Mouse (Mus musculus) heart, embryonic 16.5 days (tissue): ENCODE data around the gene Tmem121b. TPM values are rescaled to one million over a fixed set of nuclear protein-coding genes. Genes with fewer than 3 reads are reported as not detected.
A peak's percentile ranks its signal among the peaks of the same experiment; 100 is the strongest.

Experiments
- ATAC-seq: fragments of 200-750 bp; cut with Nextera tagmentation; replicated peaks from 2 replicates; pipeline ENCODE4 v1.8.0; 2017; ENCODE audit warnings: moderate number of reproducible peaks; ENCODE audit not compliant: insufficient read depth, low FRiP score; ENCODE audit errors: extremely low read depth
- H3K27ac ChIP-seq: fragments of 300-500 bp; sonication (generic); 2 replicates; pipeline ENCODE4 v1.5.1; 2014; ENCODE audit warnings: mild to moderate bottlenecking, low read length, control low read depth, moderate library complexity
- H3K27me3 ChIP-seq: fragments of 300-500 bp; sonication (generic); 2 replicates; pipeline ENCODE4 v1.6.1; 2014; ENCODE audit warnings: low read length, mixed read lengths; ENCODE audit not compliant: control insufficient read depth, insufficient read depth
- H3K36me3 ChIP-seq: fragments of 300-500 bp; sonication (generic); 2 replicates; pipeline ENCODE4 v1.6.1; 2014; ENCODE audit not compliant: control insufficient read depth, insufficient read depth
- H3K4me1 ChIP-seq: fragments of 300-500 bp; sonication (generic); 2 replicates; pipeline ENCODE4 v1.6.1; 2014; ENCODE audit warnings: low read length, mixed read lengths; ENCODE audit not compliant: control insufficient read depth, insufficient read depth
- H3K4me2 ChIP-seq: fragments of 300-500 bp; sonication (generic); 2 replicates; pipeline ENCODE4 v1.6.1; 2014; ENCODE audit warnings: low read depth, mild to moderate bottlenecking, control low read depth, low read length
- H3K4me3 ChIP-seq: fragments of 300-500 bp; sonication (generic); 2 replicates; pipeline ENCODE4 v1.5.1; 2014; ENCODE audit warnings: mild to moderate bottlenecking, control low read depth, low read length
- H3K9ac ChIP-seq: fragments of 300-500 bp; sonication (generic); 2 replicates; pipeline ENCODE4 v1.6.1; 2014; ENCODE audit warnings: low read length, control low read depth
- H3K9me3 ChIP-seq: fragments of 300-500 bp; sonication (generic); replicated peaks from 2 replicates; pipeline ENCODE4 v1.6.1; 2016; ENCODE audit warnings: low read length; ENCODE audit not compliant: control insufficient read depth
- WGBS: fragments of 180-500 bp; shearing (Covaris S2); extraction: QIAGEN DNeasy Blood & Tissue Kit; methylation state at CpG from one replicate; pipeline ENCODE4 v1.1.7; 2014; 5-methylcytosine and 5-hydroxymethylcytosine counted together
- polyA plus RNA-seq: library from polyadenylated mRNA; unstranded; fragments of >200 nt; fragmentation: Nextera tagmentation; extraction: Ambion mirVana; gene quantifications from 2 replicates; pipeline ENCODE4 v1.2.1, GENCODE M21; 2015

Tmem121b gene
- polyA plus RNA-seq, 1 experiment from 2014 or later = 0.07 TPM

DNA sequence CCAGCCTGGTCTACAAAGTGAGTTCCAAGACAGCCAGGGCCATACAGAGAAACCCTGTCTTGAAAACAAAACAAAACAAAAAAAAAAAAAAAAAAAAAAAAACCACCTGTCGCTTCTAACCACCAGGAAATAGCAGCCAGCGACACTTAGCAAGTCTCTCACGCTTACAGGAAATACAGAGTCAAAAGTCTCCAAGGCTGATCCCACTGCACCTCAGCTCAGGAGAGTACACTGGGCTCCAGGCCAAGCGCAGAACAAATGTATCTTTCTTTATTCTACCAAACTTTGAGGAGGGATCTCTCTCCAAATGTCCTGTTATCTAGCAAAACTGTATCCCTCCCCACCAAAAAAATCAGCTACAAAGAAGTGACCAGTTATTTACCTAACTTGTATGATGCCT lies 35.5 kb upstream of the Tmem121b start:
- no peak overlapping the region for H3K4me3 ChIP-seq
- no peak overlapping the region for H3K4me2 ChIP-seq
- H3K27me3 ChIP-seq = no peaks in the 10 kb centered on the region
- no peaks in the 10 kb centered on the region for H3K36me3 ChIP-seq
- H3K4me1 ChIP-seq = peaks cover 5% of the 10 kb centered on the region
- no peak overlapping the region for H3K9ac ChIP-seq
- H3K9me3 ChIP-seq = no peaks in the 10 kb centered on the region
- ATAC-seq = no peak
- WGBS = 70% methylated on average over 4 of the region's 4 CpGs
- H3K27ac ChIP-seq = peak overlapping the region; percentile 4; the same call in 1 of the 2 replicates

- H3K4me1 ChIP-seq = peaks cover under 1% of the 10 kb centered on the region
- no peak for ATAC-seq
- H3K9me3 ChIP-seq = no peaks in the 10 kb centered on the region
- H3K27ac ChIP-seq = no peak overlapping the region
- 88% methylated on average over 5 of the region's 5 CpGs for WGBS
- H3K36me3 ChIP-seq = peaks cover 18% of the 10 kb centered on the region
- H3K9ac ChIP-seq = no peak overlapping the region
- H3K27me3 ChIP-seq = no peaks in the 10 kb centered on the region
- no peak overlapping the region for H3K4me2 ChIP-seq
- no peak overlapping the region for H3K4me3 ChIP-seq
Measured at GRCm38 (mm10) chr6:120524796-120525195, 31.2 kb upstream of the Tmem121b start.

DNA sequence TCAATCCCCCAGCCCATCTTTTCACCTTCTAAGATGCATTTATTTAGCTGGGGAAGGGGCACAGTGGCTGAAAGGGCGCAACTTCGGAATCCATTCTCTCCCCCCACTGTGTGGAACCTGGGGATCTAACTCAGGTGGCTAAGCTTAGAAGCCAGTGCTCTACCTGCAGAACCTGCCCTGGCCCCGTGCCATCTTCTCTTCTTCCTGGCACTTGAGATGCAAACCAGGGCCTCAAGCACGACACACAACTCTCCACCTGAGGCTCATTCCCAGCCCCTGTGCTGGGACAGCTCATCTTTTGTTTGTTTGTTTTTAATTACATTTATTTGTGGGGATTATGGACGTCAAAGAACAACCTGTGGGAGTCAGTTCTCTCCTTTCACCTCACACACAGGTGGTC lies 26.0 kb upstream of the Tmem121b start:
- WGBS = 77% methylated on average over 5 of the region's 5 CpGs
- ATAC-seq = no peak
- no peak overlapping the region for H3K27ac ChIP-seq
- no peaks in the 10 kb centered on the region for H3K4me1 ChIP-seq
- H3K27me3 ChIP-seq = no peaks in the 10 kb centered on the region
- H3K4me2 ChIP-seq = no peak overlapping the region
- no peak overlapping the region for H3K4me3 ChIP-seq
- H3K36me3 ChIP-seq = peaks cover 20% of the 10 kb centered on the region
- no peak overlapping the region for H3K9ac ChIP-seq
- H3K9me3 ChIP-seq = no peaks in the 10 kb centered on the region

DNA sequence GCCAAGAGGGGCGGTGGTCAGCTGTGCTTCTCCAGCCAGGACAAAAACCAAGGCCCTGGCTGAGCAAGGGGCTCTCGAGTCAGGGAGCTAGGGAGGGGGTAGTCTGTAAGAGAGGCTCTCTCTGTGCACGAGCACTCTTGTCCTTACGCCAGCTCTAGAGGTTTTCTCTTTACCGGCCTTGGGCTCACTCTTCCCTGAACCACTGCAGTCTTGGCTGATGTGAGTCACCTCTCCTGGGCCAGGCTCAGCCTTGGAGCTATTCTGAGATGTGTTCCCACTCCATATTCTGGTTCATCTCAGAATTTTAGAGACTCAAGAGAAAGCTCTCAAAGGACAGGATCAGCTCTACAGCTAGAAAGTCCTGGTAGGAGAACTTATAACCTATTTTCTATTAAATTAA lies 23.7 kb upstream of the Tmem121b start:
- H3K9me3 ChIP-seq = no peaks in the 10 kb centered on the region
- 77% methylated on average over 5 of the region's 5 CpGs for WGBS
- H3K4me1 ChIP-seq = no peaks in the 10 kb centered on the region
- H3K4me2 ChIP-seq = no peak overlapping the region
- H3K27me3 ChIP-seq = no peaks in the 10 kb centered on the region
- no peak for ATAC-seq
- H3K9ac ChIP-seq = no peak overlapping the region
- no peak overlapping the region for H3K27ac ChIP-seq
- H3K4me3 ChIP-seq = no peak overlapping the region
- H3K36me3 ChIP-seq = peaks cover 25% of the 10 kb centered on the region

GRCm38 (mm10) chr6:120516879-120517278 lies 23.3 kb upstream of the Tmem121b start:
- H3K4me1 ChIP-seq = no peaks in the 10 kb centered on the region
- no peak overlapping the region for H3K4me2 ChIP-seq
- H3K27me3 ChIP-seq = no peaks in the 10 kb centered on the region
- no peaks in the 10 kb centered on the region for H3K9me3 ChIP-seq
- 76% methylated on average over 6 of the region's 6 CpGs for WGBS
- ATAC-seq = no peak
- H3K4me3 ChIP-seq = no peak overlapping the region
- H3K27ac ChIP-seq = no peak overlapping the region
- H3K36me3 ChIP-seq = peaks cover 22% of the 10 kb centered on the region
- no peak overlapping the region for H3K9ac ChIP-seq

GRCm38 (mm10) chr6:120516422-120516821 lies 22.8 kb upstream of the Tmem121b start:
- H3K36me3 ChIP-seq = peaks cover 22% of the 10 kb centered on the region
- no peaks in the 10 kb centered on the region for H3K27me3 ChIP-seq
- no peak overlapping the region for H3K27ac ChIP-seq
- no peak overlapping the region for H3K9ac ChIP-seq
- ATAC-seq = no peak
- no peaks in the 10 kb centered on the region for H3K9me3 ChIP-seq
- no peaks in the 10 kb centered on the region for H3K4me1 ChIP-seq
- H3K4me3 ChIP-seq = no peak overlapping the region
- WGBS = 71% methylated on average over 4 of the region's 4 CpGs
- no peak overlapping the region for H3K4me2 ChIP-seq

DNA sequence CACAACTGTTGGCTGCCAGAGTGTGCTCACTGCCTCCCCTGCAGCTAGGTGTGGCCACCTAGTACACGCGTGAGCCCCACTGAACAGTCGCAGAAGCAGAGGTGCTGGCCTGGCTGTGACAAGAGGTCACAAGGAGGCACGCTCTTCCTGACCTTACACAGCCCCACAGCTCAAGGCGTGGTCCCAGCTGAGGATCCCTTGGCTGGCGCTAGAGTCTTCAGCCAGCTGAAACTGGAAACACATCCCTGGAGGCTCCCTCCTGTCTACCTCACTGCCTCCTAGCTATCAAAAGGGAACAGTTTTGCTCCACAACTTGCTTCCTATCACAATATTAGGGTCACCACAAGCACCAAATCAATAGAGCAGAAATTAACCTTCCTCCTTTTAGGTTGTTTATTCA lies 17.6 kb upstream of the Tmem121b start:
- 82% methylated on average over 6 of the region's 6 CpGs for WGBS
- no peaks in the 10 kb centered on the region for H3K27me3 ChIP-seq
- H3K4me1 ChIP-seq = no peaks in the 10 kb centered on the region
- peaks cover 12% of the 10 kb centered on the region for H3K36me3 ChIP-seq
- no peak overlapping the region for H3K4me3 ChIP-seq
- no peak for ATAC-seq
- H3K9ac ChIP-seq = no peak overlapping the region
- no peaks in the 10 kb centered on the region for H3K9me3 ChIP-seq
- no peak overlapping the region for H3K4me2 ChIP-seq
- H3K27ac ChIP-seq = no peak overlapping the region

GRCm38 (mm10) chr6:120510425-120510824 lies 16.8 kb upstream of the Tmem121b start:
- 85% methylated on average over 8 of the region's 8 CpGs for WGBS

GRCm38 (mm10) chr6:120509975-120510374 lies 16.4 kb upstream of the Tmem121b start:
- H3K9ac ChIP-seq = no peak overlapping the region
- H3K9me3 ChIP-seq = no peaks in the 10 kb centered on the region
- no peak overlapping the region for H3K27ac ChIP-seq
- H3K36me3 ChIP-seq = peaks cover 12% of the 10 kb centered on the region
- H3K4me3 ChIP-seq = no peak overlapping the region
- no peak overlapping the region for H3K4me2 ChIP-seq
- H3K4me1 ChIP-seq = no peaks in the 10 kb centered on the region
- no peaks in the 10 kb centered on the region for H3K27me3 ChIP-seq
- no peak for ATAC-seq
- 74% methylated on average over 7 of the region's 7 CpGs for WGBS

More at GRCm38 (mm10) chr6:120510425-120510824, 16.8 kb upstream of the Tmem121b start:
- no peaks in the 10 kb centered on the region for H3K27me3 ChIP-seq
- H3K9ac ChIP-seq = no peak overlapping the region
- no peaks in the 10 kb centered on the region for H3K4me1 ChIP-seq
- ATAC-seq = no peak
- H3K36me3 ChIP-seq = peaks cover 12% of the 10 kb centered on the region
- no peak overlapping the region for H3K4me2 ChIP-seq
- H3K27ac ChIP-seq = no peak overlapping the region
- H3K4me3 ChIP-seq = no peak overlapping the region
- no peaks in the 10 kb centered on the region for H3K9me3 ChIP-seq

GRCm38 (mm10) chr6:120508645-120509044 lies 15.0 kb upstream of the Tmem121b start:
- Histone ChIP-seq H3K36me3 (peaks cover 9% of the 10 kb centered on the region), H3K4me3 (no peak overlapping the region), H3K27ac (no peak overlapping the region), H3K4me2 (no peak overlapping the region), H3K9me3 (no peaks in the 10 kb centered on the region), H3K9ac (no peak overlapping the region), H3K4me1 (no peaks in the 10 kb centered on the region), H3K27me3 (no peaks in the 10 kb centered on the region)
- ATAC-seq = no peak
- 74% methylated on average over 4 of the region's 4 CpGs for WGBS
